Mouse (Mus musculus): ENCODE results near the gene Myom3. TPM values are rescaled to one million over a fixed set of nuclear protein-coding genes. Genes with fewer than 3 reads are reported as not detected.
A peak's percentile ranks its signal among the peaks of the same experiment; 100 is the strongest.

Gene Myom3
- polyA plus RNA-seq, 1 experiment from 2014 or later, result 0.35 TPM

GRCm38 (mm10) chr4:135762251-135762906 lies 2.9 kb downstream of the Myom3 start:
- peak overlapping the region; percentile 24 for H3K4me3 ChIP-seq
- WGBS, result 10% methylated on average over 19 of the region's 19 CpGs
- H3K27ac ChIP-seq, result no peak overlapping the region

GRCm38 (mm10) chr4:135764700-135765099 lies 5.2 kb downstream of the Myom3 start:
- no peak for ATAC-seq (ENCODE audit: low FRiP score)
- Histone ChIP-seq H3K4me3 (no peak overlapping the region), H3K36me3 (no peaks in the 10 kb centered on the region), H3K27me3 (peaks cover 6% of the 10 kb centered on the region; the same call in 1 of the 2 replicates), H3K4me1 (peaks cover 8% of the 10 kb centered on the region), H3K4me2 (replicated peaks) (no peak overlapping the region), H3K9ac (no peak overlapping the region), H3K9me3 (replicated peaks) (no peaks in the 10 kb centered on the region), H3K27ac (no peak overlapping the region)
- 88% methylated on average over 12 of the region's 13 CpGs for WGBS

More at GRCm38 (mm10) chr4:135762251-135762906, 2.9 kb downstream of the Myom3 start:
- peaks cover 13% of the 10 kb centered on the region; the same call in 1 of the 2 replicates for H3K27me3 ChIP-seq
- peaks cover 10% of the 10 kb centered on the region for H3K4me1 ChIP-seq
- no peaks in the 10 kb centered on the region for H3K36me3 ChIP-seq
- H3K9me3 ChIP-seq (replicated peaks), result no peaks in the 10 kb centered on the region
- peak; percentile 29; the same call in 1 of the 2 replicates for ATAC-seq (ENCODE audit: low FRiP score)
- peak overlapping the region; percentile 14; the same call in 1 of the 2 replicates for H3K9ac ChIP-seq
- peak overlapping the region; percentile 46 for H3K4me2 ChIP-seq (replicated peaks)

GRCm38 (mm10) chr4:135765707-135766106 lies 6.2 kb downstream of the Myom3 start:
- no peak overlapping the region for H3K9ac ChIP-seq
- no peaks in the 10 kb centered on the region for H3K9me3 ChIP-seq (replicated peaks)
- peaks cover 6% of the 10 kb centered on the region; the same call in 1 of the 2 replicates for H3K27me3 ChIP-seq
- no peak overlapping the region for H3K4me3 ChIP-seq
- no peak overlapping the region for H3K4me2 ChIP-seq (replicated peaks)
- H3K27ac ChIP-seq, result no peak overlapping the region
- no peaks in the 10 kb centered on the region for H3K36me3 ChIP-seq
- ATAC-seq (ENCODE audit: low FRiP score), result no peak
- H3K4me1 ChIP-seq, result peaks cover 8% of the 10 kb centered on the region
- 70% methylated on average over 8 of the region's 8 CpGs for WGBS

GRCm38 (mm10) chr4:135766976-135767375 lies 7.5 kb downstream of the Myom3 start:
- Histone ChIP-seq H3K27ac (no peak overlapping the region), H3K4me1 (peaks cover 5% of the 10 kb centered on the region), H3K4me2 (replicated peaks) (no peak overlapping the region), H3K27me3 (peaks cover 3% of the 10 kb centered on the region; the same call in 1 of the 2 replicates), H3K36me3 (no peaks in the 10 kb centered on the region), H3K9me3 (replicated peaks) (no peaks in the 10 kb centered on the region), H3K9ac (no peak overlapping the region), H3K4me3 (no peak overlapping the region)
- 89% methylated on average over 3 of the region's 3 CpGs for WGBS
- no peak for ATAC-seq (ENCODE audit: low FRiP score)

- no peaks in the 10 kb centered on the region for H3K27me3 ChIP-seq
- no peaks in the 10 kb centered on the region for H3K36me3 ChIP-seq
- WGBS, result 60% methylated on average over 14 of the region's 14 CpGs
- ATAC-seq (ENCODE audit: low FRiP score), result no peak
- H3K4me1 ChIP-seq, result no peaks in the 10 kb centered on the region
- no peak overlapping the region for H3K9ac ChIP-seq
- no peak overlapping the region for H3K27ac ChIP-seq
- H3K4me3 ChIP-seq, result no peak overlapping the region
- H3K4me2 ChIP-seq (replicated peaks), result no peak overlapping the region
- no peaks in the 10 kb centered on the region for H3K9me3 ChIP-seq (replicated peaks)
These were observed 9.3 kb downstream of the Myom3 start for GRCm38 (mm10) chr4:135768572-135769526.

- Histone ChIP-seq H3K27me3 (no peaks in the 10 kb centered on the region), H3K4me2 (replicated peaks) (no peak overlapping the region), H3K4me3 (no peak overlapping the region), H3K4me1 (peaks cover 2% of the 10 kb centered on the region; the same call in 1 of the 2 replicates), H3K27ac (no peak overlapping the region), H3K9ac (no peak overlapping the region), H3K36me3 (no peaks in the 10 kb centered on the region), H3K9me3 (replicated peaks) (no peaks in the 10 kb centered on the region)
- ATAC-seq (ENCODE audit: low FRiP score), result no peak
- WGBS, result 88% methylated on average over 18 of the region's 18 CpGs
These were observed 11.2 kb downstream of the Myom3 start for GRCm38 (mm10) chr4:135770611-135771305.

GRCm38 (mm10) chr4:135771592-135771991 lies 12.1 kb downstream of the Myom3 start:
- H3K4me1 ChIP-seq, result peaks cover 2% of the 10 kb centered on the region; the same call in 1 of the 2 replicates
- no peak overlapping the region for H3K9ac ChIP-seq
- WGBS, result 81% methylated on average over 6 of the region's 6 CpGs
- no peaks in the 10 kb centered on the region for H3K36me3 ChIP-seq
- no peaks in the 10 kb centered on the region for H3K9me3 ChIP-seq (replicated peaks)
- ATAC-seq (ENCODE audit: low FRiP score), result no peak
- H3K27ac ChIP-seq, result no peak overlapping the region
- H3K4me3 ChIP-seq, result no peak overlapping the region
- H3K27me3 ChIP-seq, result no peaks in the 10 kb centered on the region
- H3K4me2 ChIP-seq (replicated peaks), result no peak overlapping the region

- Histone ChIP-seq H3K27me3 (no peaks in the 10 kb centered on the region), H3K4me1 (peaks cover 2% of the 10 kb centered on the region; the same call in 1 of the 2 replicates), H3K9me3 (replicated peaks) (no peaks in the 10 kb centered on the region), H3K9ac (no peak overlapping the region), H3K36me3 (no peaks in the 10 kb centered on the region), H3K4me3 (no peak overlapping the region), H3K27ac (no peak overlapping the region), H3K4me2 (replicated peaks) (no peak overlapping the region)
- no peak for ATAC-seq (ENCODE audit: low FRiP score)
- WGBS, result 78% methylated on average over 4 of the region's 4 CpGs
These were observed 13.2 kb downstream of the Myom3 start for GRCm38 (mm10) chr4:135772671-135773070.

- ATAC-seq (ENCODE audit: low FRiP score), result no peak
- no peak overlapping the region for H3K9ac ChIP-seq
- WGBS, result 56% methylated on average over 8 of the region's 8 CpGs
These were observed 15.0 kb downstream of the Myom3 start for GRCm38 (mm10) chr4:135774496-135774895.

GRCm38 (mm10) chr4:135776850-135777249 lies 17.3 kb downstream of the Myom3 start:
- H3K36me3 ChIP-seq, result no peaks in the 10 kb centered on the region
- 91% methylated on average over 4 of the region's 4 CpGs for WGBS
- H3K27ac ChIP-seq, result no peak overlapping the region
- H3K4me2 ChIP-seq (replicated peaks), result no peak overlapping the region
- no peaks in the 10 kb centered on the region for H3K27me3 ChIP-seq
- no peak for ATAC-seq (ENCODE audit: low FRiP score)
- peaks cover 2% of the 10 kb centered on the region; the same call in 1 of the 2 replicates for H3K4me1 ChIP-seq
- no peak overlapping the region for H3K4me3 ChIP-seq
- H3K9me3 ChIP-seq (replicated peaks), result no peaks in the 10 kb centered on the region
- H3K9ac ChIP-seq, result no peak overlapping the region

More at GRCm38 (mm10) chr4:135774496-135774895, 15.0 kb downstream of the Myom3 start:
- H3K4me2 ChIP-seq (replicated peaks), result no peak overlapping the region
- no peaks in the 10 kb centered on the region for H3K27me3 ChIP-seq
- no peak overlapping the region for H3K27ac ChIP-seq
- H3K9me3 ChIP-seq (replicated peaks), result no peaks in the 10 kb centered on the region
- H3K36me3 ChIP-seq, result no peaks in the 10 kb centered on the region
- H3K4me1 ChIP-seq, result peaks cover 2% of the 10 kb centered on the region; the same call in 1 of the 2 replicates
- H3K4me3 ChIP-seq, result no peak overlapping the region

GRCm38 (mm10) chr4:135779661-135780060 lies 20.1 kb downstream of the Myom3 start:
- Histone ChIP-seq H3K36me3 (no peaks in the 10 kb centered on the region), H3K4me3 (no peak overlapping the region), H3K9ac (no peak overlapping the region), H3K4me2 (replicated peaks) (no peak overlapping the region), H3K4me1 (peaks cover 2% of the 10 kb centered on the region; the same call in 1 of the 2 replicates), H3K9me3 (replicated peaks) (no peaks in the 10 kb centered on the region), H3K27ac (no peak overlapping the region), H3K27me3 (no peaks in the 10 kb centered on the region)
- no peak for ATAC-seq (ENCODE audit: low FRiP score)
- 73% methylated on average over 9 of the region's 9 CpGs for WGBS

- Histone ChIP-seq H3K4me1 (no peaks in the 10 kb centered on the region; the same call in 1 of the 2 replicates), H3K27ac (no peak overlapping the region), H3K27me3 (no peaks in the 10 kb centered on the region), H3K9ac (no peak overlapping the region), H3K9me3 (replicated peaks) (no peaks in the 10 kb centered on the region), H3K36me3 (no peaks in the 10 kb centered on the region), H3K4me3 (no peak overlapping the region), H3K4me2 (replicated peaks) (no peak overlapping the region)
- 78% methylated on average over 3 of the region's 3 CpGs for WGBS
- ATAC-seq (ENCODE audit: low FRiP score), result no peak
These were observed 20.7 kb downstream of the Myom3 start for GRCm38 (mm10) chr4:135780255-135780654.

Data from hindbrain, embryonic 12.5 days (tissue).